Mouse (Mus musculus) skeletal muscle tissue, postnatal 0 days (tissue): Measurements from ENCODE around the gene Lrrc36. TPM values are rescaled to one million over a fixed set of nuclear protein-coding genes. Genes with fewer than 3 reads are reported as not detected.

ENCODE experiments used
- polyA plus RNA-seq: library from polyadenylated mRNA; unstranded; fragments of >200 nt; fragmentation: Nextera tagmentation; extraction: Ambion mirVana; gene quantifications from 2 replicates; pipeline ENCODE4 v1.2.1, GENCODE M21; 2015

The Lrrc36 gene
- polyA plus RNA-seq = 0.94 and 1.2 TPM in 2 replicates

DNA sequence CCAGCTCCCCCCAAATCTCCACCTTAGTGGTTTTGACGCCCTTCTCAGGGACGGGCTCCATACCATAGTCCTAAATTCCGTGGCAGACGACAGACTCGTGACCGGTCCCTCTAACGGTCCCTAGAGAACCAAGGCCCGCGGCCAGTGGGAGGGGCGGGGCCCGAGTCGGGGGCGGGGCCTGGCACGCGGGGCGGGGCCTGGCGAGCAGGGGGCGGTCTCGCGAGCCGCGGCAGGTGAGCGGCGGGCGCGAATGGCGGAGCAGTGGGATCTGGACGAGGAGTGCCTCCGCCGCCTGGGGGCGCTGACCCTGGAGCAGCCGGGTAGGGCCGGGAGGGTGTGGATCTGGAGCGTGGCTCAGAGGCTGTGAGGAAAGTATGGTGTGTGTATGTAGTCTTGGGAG lies at the start of gene Lrrc36, which contains the start of gene Kctd19:
Gene Lrrc36 (plus strand): TSS at position 181 of the 400 bp plus-strand sequence.
Gene Kctd19 (minus strand): TSS at position 112 of the 400 bp plus-strand sequence.

DNA sequence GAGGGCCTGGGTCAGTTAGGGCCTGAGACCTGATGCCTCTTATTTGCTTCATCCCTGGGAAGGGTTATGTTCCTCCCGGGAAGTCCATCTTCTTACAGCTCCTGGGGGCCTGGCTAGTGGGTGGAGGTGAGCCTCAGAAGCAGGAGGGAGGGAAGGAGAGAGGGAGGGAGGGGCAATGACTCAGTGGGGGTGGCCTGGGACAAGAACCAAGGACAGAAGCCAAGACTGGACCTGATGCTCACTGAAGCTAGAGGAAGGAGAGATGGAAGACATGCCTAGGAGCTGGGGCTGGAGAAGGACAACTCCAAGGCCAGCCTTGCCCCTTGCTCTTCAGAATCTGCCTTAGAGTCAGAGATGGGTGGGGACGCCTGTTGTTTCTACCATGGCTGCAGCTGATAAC lies 40.3 kb upstream of the Lrrc36 start, which contains the start of gene Plekhg4:
Gene Plekhg4 (plus strand): TSS at position 243 of the 400 bp plus-strand sequence.

DNA sequence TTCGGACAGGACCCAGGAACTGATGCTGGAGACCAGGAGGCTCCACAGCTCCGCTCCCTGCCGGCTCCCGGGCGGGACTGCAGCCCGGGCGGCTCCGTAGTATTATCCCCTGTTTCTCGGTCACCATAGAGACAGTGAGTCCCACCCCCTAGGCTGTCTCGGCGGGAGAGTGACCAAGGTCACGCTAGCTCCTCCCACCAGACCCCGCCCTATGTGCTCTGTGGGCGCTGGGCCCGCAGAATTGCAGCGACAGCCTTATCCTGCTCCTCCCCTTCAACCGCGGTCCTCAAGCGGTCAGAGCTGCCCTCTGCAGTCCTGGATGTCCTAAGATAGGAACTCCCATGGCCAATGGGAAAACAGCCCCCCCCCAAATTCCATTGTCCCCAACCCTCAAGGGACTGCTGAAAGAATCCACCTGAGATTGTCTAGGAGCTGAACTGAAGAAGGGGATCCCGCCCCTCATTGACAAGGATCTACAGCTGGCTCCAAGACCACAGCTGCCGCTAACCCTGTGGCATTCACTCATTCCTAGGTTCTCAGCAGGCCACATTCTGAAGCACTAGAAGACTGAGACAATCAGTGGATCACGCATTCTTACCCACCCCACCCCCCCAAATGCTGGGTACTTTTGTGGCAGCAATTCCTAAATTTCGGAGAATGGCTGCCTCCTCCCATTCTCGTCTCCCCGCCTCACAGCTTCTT lies 58.1 kb downstream of the Lrrc36 start, which contains the start of gene Tppp3:
Gene Tppp3 (minus strand): TSS at position 213 of the 702 bp plus-strand sequence.

DNA sequence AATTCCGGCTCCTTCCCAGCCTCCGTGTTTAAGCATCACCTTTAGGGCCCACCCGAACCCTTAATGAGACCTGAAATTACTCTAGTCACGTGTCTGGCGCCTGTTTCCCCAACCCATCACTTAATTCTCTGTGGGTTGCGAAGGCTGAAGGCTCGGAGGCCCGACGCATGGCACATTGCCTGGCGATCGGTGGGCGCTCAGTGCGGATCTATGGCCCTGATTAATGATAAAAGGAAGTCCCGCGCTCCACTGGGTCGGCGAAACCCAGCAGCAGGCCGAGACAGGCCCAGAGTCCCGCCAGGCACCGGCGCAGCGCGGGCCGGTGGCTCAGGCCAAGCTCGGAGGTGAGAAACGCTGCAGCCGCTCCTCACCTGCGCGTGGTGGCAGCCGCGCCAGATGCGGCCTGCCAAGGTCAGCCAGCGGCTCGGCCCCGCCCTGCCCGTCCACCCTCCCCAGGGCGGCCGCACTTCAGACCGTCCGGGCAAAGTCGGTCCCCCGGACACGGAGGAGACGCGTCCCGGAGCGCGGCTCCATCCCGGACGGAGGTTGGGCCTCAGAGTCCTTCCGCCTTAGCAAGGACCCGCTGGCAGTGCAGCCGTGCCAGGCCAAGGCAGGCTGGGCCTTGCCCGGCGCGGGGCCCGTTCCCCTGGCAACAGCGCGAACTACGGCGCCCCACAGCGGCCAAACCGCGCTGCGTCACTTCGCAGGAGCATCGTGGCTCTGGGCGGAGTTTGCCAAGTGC lies 83.2 kb downstream of the Lrrc36 start, which contains the start of gene Zdhhc1:
Gene Zdhhc1 (minus strand): TSS at position 464 of the 742 bp plus-strand sequence.

Other genes with a start within 250 kb of the Lrrc36 start
- gene Cbfb, start 242.9 kb upstream of the Lrrc36 start, polyA plus RNA-seq = 32.1 and 36.8 TPM in 2 replicates
- gene D230025D16Rik, start 188.4 kb upstream of the Lrrc36 start, polyA plus RNA-seq = 13.8 and 14.6 TPM in 2 replicates
- 12.4 and 15.0 TPM in 2 replicates for gene B3gnt9, start 158.4 kb upstream of the Lrrc36 start, polyA plus RNA-seq
- gene Tradd, start 149.0 kb upstream of the Lrrc36 start, polyA plus RNA-seq = 6.5 and 10.0 TPM in 2 replicates
- gene Fbxl8, start 148.9 kb upstream of the Lrrc36 start, polyA plus RNA-seq = 0.85 and 2.0 TPM in 2 replicates
- gene Hsf4, start 143.8 kb upstream of the Lrrc36 start, polyA plus RNA-seq = 0.11 and 0.18 TPM in 2 replicates
- 19.7 and 19.8 TPM in 2 replicates for gene Nol3, start 137.4 kb upstream of the Lrrc36 start, polyA plus RNA-seq
- gene 4931428F04Rik, start 123.7 kb upstream of the Lrrc36 start, polyA plus RNA-seq = 2.1 TPM in 2 replicates
- 4.2 and 6.3 TPM in 2 replicates for gene Exoc3l, start 117.5 kb upstream of the Lrrc36 start, polyA plus RNA-seq
- 28.1 and 28.5 TPM in 2 replicates for gene E2f4, start 115.9 kb upstream of the Lrrc36 start, polyA plus RNA-seq
- gene Elmo3, start 108.0 kb upstream of the Lrrc36 start, polyA plus RNA-seq = 2.3 and 3.0 TPM in 2 replicates
- 2.5 and 2.8 TPM in 2 replicates for gene Lrrc29, start 87.3 kb upstream of the Lrrc36 start, polyA plus RNA-seq
- 70.3 and 73.5 TPM in 2 replicates for gene Tmem208, start 87.2 kb upstream of the Lrrc36 start, polyA plus RNA-seq
- 0.82 and 1.1 TPM in 2 replicates for gene Fhod1, start 65.6 kb upstream of the Lrrc36 start, polyA plus RNA-seq
- 0.45 and 0.52 TPM in 2 replicates for gene Slc9a5, start 64.7 kb upstream of the Lrrc36 start, polyA plus RNA-seq
- gene Plekhg4, start 40.3 kb upstream of the Lrrc36 start, polyA plus RNA-seq = 0.12 and 0.18 TPM in 2 replicates
- 0.29 TPM in 1 of 2 replicates, not detected in the other for gene Kctd19, start 69 bp upstream of the Lrrc36 start, polyA plus RNA-seq
- 630 and 718 TPM in 2 replicates for gene Tppp3, start 58.0 kb downstream of the Lrrc36 start, polyA plus RNA-seq
- 22.4 and 24.2 TPM in 2 replicates for gene Zdhhc1, start 83.3 kb downstream of the Lrrc36 start, polyA plus RNA-seq
- 6.9 TPM in 2 replicates for gene Hsd11b2, start 105.2 kb downstream of the Lrrc36 start, polyA plus RNA-seq
- 57.6 and 67.5 TPM in 2 replicates for gene Atp6v0d1, start 152.5 kb downstream of the Lrrc36 start, polyA plus RNA-seq
- gene Ripor1, start 191.7 kb downstream of the Lrrc36 start, polyA plus RNA-seq = 15.6 and 18.2 TPM in 2 replicates
- gene Ctcf, start 223.0 kb downstream of the Lrrc36 start, polyA plus RNA-seq = 40.0 and 44.9 TPM in 2 replicates
- gene Agrp, start 223.8 kb downstream of the Lrrc36 start, polyA plus RNA-seq = 0.27 and 0.62 TPM in 2 replicates